Mouse (Mus musculus): ENCODE data around the gene Bfsp2.

GRCm38 (mm10) chr9:103459839-103460238 is 20.4 kb downstream of the Bfsp2 start:
- no peak for TF ChIP-seq POLR2A (IDR thresholded peaks at IDR 0.05; ENCODE audit: insufficient read depth, low read depth, low read length)
- TF ChIP-seq CTCF (IDR thresholded peaks at IDR 0.05; ENCODE audit: insufficient read depth, low read depth, low read length): no peak
